In genomic region chr15:103042209-103042608, GRCm38 (mm10) we compare ENCODE assay signal across 21 mouse cellular contexts. TPM values are rescaled to one million over a fixed set of nuclear protein-coding genes. Genes with fewer than 3 reads are reported as not detected.
A peak's percentile ranks its signal among the peaks of the same experiment; 100 is the strongest.
DNase-seq lines count a peak whose midpoint lies in the region; ATAC-seq lines count a peak whose summit lies in the region.
"Had no signal": no experiment of that assay in that cellular context is flagged by ENCODE, and none has a peak within 500 bp of the region (broad histone marks: within the 10 kb centered on the region; RNA-seq: fewer than 3 reads in every experiment).

No protein-coding gene starts in this region.

- H3K27ac ChIP-seq in kidney, embryonic 16.5 days (ENCODE audit: low read length): no peak overlapping the region
- H3K27ac ChIP-seq in hindbrain, embryonic 13.5 days: peak overlapping the region; percentile 97
- H3K27ac ChIP-seq in stomach, embryonic 16.5 days (ENCODE audit: low read length): peak overlapping the region; percentile 79
- H3K27ac ChIP-seq in forebrain, embryonic 13.5 days: no peak overlapping the region
- no peak overlapping the region for H3K27ac ChIP-seq in midbrain, embryonic 11.5 days (ENCODE audit: low read depth, low read length)
- H3K27ac ChIP-seq: embryonic facial prominence, embryonic 13.5 days; forebrain, embryonic 15.5 days; heart, adult 2 months; intestine, embryonic 15.5 days had no signal

- no peak overlapping the region for H3K9ac ChIP-seq in kidney, embryonic 16.5 days (replicated peaks; ENCODE audit: low read length)
- H3K9ac ChIP-seq in hindbrain, embryonic 13.5 days: 0 out of 2 replicates have a peak overlapping the region, but pooled peaks have one; percentile 9
- no peak overlapping the region for H3K9ac ChIP-seq in stomach, embryonic 16.5 days (ENCODE audit: low read length)
- no peak overlapping the region for H3K9ac ChIP-seq in forebrain, embryonic 13.5 days
- H3K9ac ChIP-seq in midbrain, embryonic 11.5 days (ENCODE audit: low read length): no peak overlapping the region
- H3K9ac ChIP-seq: embryonic facial prominence, embryonic 13.5 days; forebrain, embryonic 15.5 days; intestine, embryonic 15.5 days had no signal

- DNase-seq in kidney, adult 8-10 months: peak; percentile 19 to 31
- DNase-seq in kidney, postnatal 14 days: peak; percentile 35
- no peak for DNase-seq in midbrain, embryonic 11.5 days (ENCODE audit: low spot score, missing footprints)
- DNase-seq: cerebellum, adult 2 months; cerebellum, postnatal 36 days; gastrocnemius, postnatal 25 days; heart, adult 2 months; heart, postnatal 36 days; liver; lung, postnatal 10 days had no signal

- peaks cover 54% of the 10 kb centered on the region for H3K4me1 ChIP-seq in kidney, embryonic 16.5 days (ENCODE audit: insufficient read depth, low read length)
- H3K4me1 ChIP-seq in hindbrain, embryonic 13.5 days (replicated peaks): peaks cover 46% of the 10 kb centered on the region
- peaks cover 32% of the 10 kb centered on the region for H3K4me1 ChIP-seq in stomach, embryonic 16.5 days (ENCODE audit: control insufficient read depth, insufficient read depth, low read length)
- H3K4me1 ChIP-seq in forebrain, embryonic 13.5 days: no peaks in the 10 kb centered on the region
- no peaks in the 10 kb centered on the region for H3K4me1 ChIP-seq in midbrain, embryonic 11.5 days (ENCODE audit: control insufficient read depth, insufficient read depth, low read length)
- H3K4me1 ChIP-seq: forebrain, embryonic 15.5 days had no signal

- H3K9me3 ChIP-seq in kidney, embryonic 16.5 days (ENCODE audit: low read length): no peaks in the 10 kb centered on the region
- no peaks in the 10 kb centered on the region for H3K9me3 ChIP-seq in hindbrain, embryonic 13.5 days
- H3K9me3 ChIP-seq in stomach, embryonic 16.5 days (replicated peaks; ENCODE audit: control insufficient read depth, low read length): no peaks in the 10 kb centered on the region
- H3K9me3 ChIP-seq in forebrain, embryonic 13.5 days (replicated peaks): no peaks in the 10 kb centered on the region
- H3K9me3 ChIP-seq in midbrain, embryonic 11.5 days (ENCODE audit: control insufficient read depth, low read length): no peaks in the 10 kb centered on the region
- H3K9me3 ChIP-seq: embryonic facial prominence, embryonic 13.5 days; forebrain, embryonic 15.5 days; intestine, embryonic 15.5 days had no signal

- H3K4me2 ChIP-seq in kidney, embryonic 16.5 days (replicated peaks; ENCODE audit: low read depth, low read length): no peak overlapping the region
- H3K4me2 ChIP-seq in hindbrain, embryonic 13.5 days: peak overlapping the region; percentile 25
- H3K4me2 ChIP-seq in stomach, embryonic 16.5 days (ENCODE audit: low read depth, low read length): no peak overlapping the region
- no peak overlapping the region for H3K4me2 ChIP-seq in forebrain, embryonic 13.5 days
- H3K4me2 ChIP-seq in midbrain, embryonic 11.5 days: no peak overlapping the region
- H3K4me2 ChIP-seq: embryonic facial prominence, embryonic 13.5 days; forebrain, embryonic 15.5 days; intestine, embryonic 15.5 days had no signal

- H3K36me3 ChIP-seq in kidney, embryonic 16.5 days (ENCODE audit: insufficient read depth, low read length): no peaks in the 10 kb centered on the region
- no peaks in the 10 kb centered on the region for H3K36me3 ChIP-seq in hindbrain, embryonic 13.5 days
- H3K36me3 ChIP-seq in stomach, embryonic 16.5 days (ENCODE audit: control insufficient read depth, insufficient read depth, low read length): no peaks in the 10 kb centered on the region
- H3K36me3 ChIP-seq in forebrain, embryonic 13.5 days (ENCODE audit: poor library complexity, severe bottlenecking): no peaks in the 10 kb centered on the region
- H3K36me3 ChIP-seq in midbrain, embryonic 11.5 days (ENCODE audit: control insufficient read depth, insufficient read depth, low read length): no peaks in the 10 kb centered on the region
- H3K36me3 ChIP-seq: embryonic facial prominence, embryonic 13.5 days; forebrain, embryonic 15.5 days; intestine, embryonic 15.5 days had no signal

- WGBS in kidney, embryonic 16.5 days: 12% methylated on average over 1 of the region's 1 CpGs
- WGBS in hindbrain, embryonic 13.5 days: 0% methylated on average over 1 of the region's 1 CpGs
- 15% methylated on average over 1 of the region's 1 CpGs for WGBS in stomach, embryonic 16.5 days
- 0% methylated on average over 1 of the region's 1 CpGs for WGBS in forebrain, embryonic 13.5 days
- WGBS in midbrain, embryonic 11.5 days: 0% methylated on average over 1 of the region's 1 CpGs

- H3K4me3 ChIP-seq in kidney, embryonic 16.5 days (ENCODE audit: low read length): no peak overlapping the region
- H3K4me3 ChIP-seq in hindbrain, embryonic 13.5 days: no peak overlapping the region
- no peak overlapping the region for H3K4me3 ChIP-seq in stomach, embryonic 16.5 days (replicated peaks; ENCODE audit: low read length)
- no peak overlapping the region for H3K4me3 ChIP-seq in forebrain, embryonic 13.5 days
- H3K4me3 ChIP-seq in midbrain, embryonic 11.5 days (ENCODE audit: low read depth, low read length): no peak overlapping the region
- H3K4me3 ChIP-seq: embryonic facial prominence, embryonic 13.5 days; forebrain, embryonic 15.5 days; heart, adult 2 months; intestine, embryonic 15.5 days had no signal

- ATAC-seq in kidney, embryonic 16.5 days (ENCODE audit: low FRiP score, low TSS enrichment): no peak
- ATAC-seq in hindbrain, embryonic 13.5 days (ENCODE audit: low FRiP score): no peak
- no peak for ATAC-seq in stomach, embryonic 16.5 days (ENCODE audit: insufficient read depth, low FRiP score)
- ATAC-seq in forebrain, embryonic 13.5 days: no peak
- ATAC-seq in midbrain, embryonic 11.5 days (ENCODE audit: low FRiP score): no peak
- ATAC-seq: forebrain, embryonic 15.5 days; intestine, embryonic 15.5 days; midbrain, embryonic 16.5 days had no signal

- H3K27me3 ChIP-seq in kidney, embryonic 16.5 days (ENCODE audit: insufficient read depth, low read length): peaks cover 17% of the 10 kb centered on the region
- H3K27me3 ChIP-seq in hindbrain, embryonic 13.5 days: peaks cover 87% of the 10 kb centered on the region
- no peaks in the 10 kb centered on the region for H3K27me3 ChIP-seq in stomach, embryonic 16.5 days (ENCODE audit: control insufficient read depth, insufficient read depth, low read length)
- H3K27me3 ChIP-seq in forebrain, embryonic 13.5 days: peaks cover 97% of the 10 kb centered on the region
- H3K27me3 ChIP-seq in midbrain, embryonic 11.5 days (ENCODE audit: control insufficient read depth, insufficient read depth, low read length): peaks cover 88% of the 10 kb centered on the region

RNA-seq across cellular contexts. Expression of gene Hoxc4, which starts 23.5 kb away (rescaled TPM):
- polyA plus RNA-seq in kidney, embryonic 16.5 days (2015; fragmentation: Nextera tagmentation; extraction: Ambion mirVana): 6.9 and 8.6 TPM in 2 replicates
- 76.2 and 86.9 TPM in 2 replicates for polyA plus RNA-seq in hindbrain, embryonic 13.5 days (2015; fragmentation: Nextera tagmentation; extraction: Ambion mirVana)
- 19.0 and 20.0 TPM in 2 replicates for polyA plus RNA-seq in stomach, embryonic 16.5 days (2015; fragmentation: Nextera tagmentation; extraction: Ambion mirVana)
- not detected in 2 replicates for polyA plus RNA-seq in forebrain, embryonic 13.5 days (2015; fragmentation: Nextera tagmentation; extraction: Ambion mirVana)
- not detected in 2 replicates for polyA plus RNA-seq in midbrain, embryonic 11.5 days (2014; fragmentation: Nextera tagmentation; extraction: Ambion mirVana)
- polyA plus RNA-seq: forebrain, embryonic 15.5 days; midbrain, embryonic 16.5 days had no signal

RNA-seq across cellular contexts. Expression of gene Hoxc6, which starts 44.2 kb away (rescaled TPM):
- 7.6 and 11.0 TPM in 2 replicates for polyA plus RNA-seq in kidney, embryonic 16.5 days (2015; fragmentation: Nextera tagmentation; extraction: Ambion mirVana)
- polyA plus RNA-seq in hindbrain, embryonic 13.5 days (2015; fragmentation: Nextera tagmentation; extraction: Ambion mirVana): 5.3 and 9.1 TPM in 2 replicates
- polyA plus RNA-seq in stomach, embryonic 16.5 days (2015; fragmentation: Nextera tagmentation; extraction: Ambion mirVana): 3.3 and 3.8 TPM in 2 replicates
- not detected in 2 replicates for polyA plus RNA-seq in forebrain, embryonic 13.5 days (2015; fragmentation: Nextera tagmentation; extraction: Ambion mirVana)
- not detected in 2 replicates for polyA plus RNA-seq in midbrain, embryonic 11.5 days (2014; fragmentation: Nextera tagmentation; extraction: Ambion mirVana)
- polyA plus RNA-seq: embryonic facial prominence, embryonic 13.5 days; forebrain, embryonic 15.5 days; heart, adult 2 months; liver, embryonic 16.5 days; midbrain, embryonic 16.5 days; thymus, postnatal 0 days had no signal

RNA-seq across cellular contexts. Expression of gene Hoxc8, which starts 51.8 kb away (rescaled TPM):
- polyA plus RNA-seq in kidney, embryonic 16.5 days (2015; fragmentation: Nextera tagmentation; extraction: Ambion mirVana): 6.6 and 9.2 TPM in 2 replicates
- polyA plus RNA-seq in hindbrain, embryonic 13.5 days (2015; fragmentation: Nextera tagmentation; extraction: Ambion mirVana): 0.50 and 1.5 TPM in 2 replicates
- polyA plus RNA-seq in stomach, embryonic 16.5 days (2015; fragmentation: Nextera tagmentation; extraction: Ambion mirVana): 2.0 and 2.5 TPM in 2 replicates
- polyA plus RNA-seq in forebrain, embryonic 13.5 days (2015; fragmentation: Nextera tagmentation; extraction: Ambion mirVana): not detected in 2 replicates
- not detected in 2 replicates for polyA plus RNA-seq in midbrain, embryonic 11.5 days (2014; fragmentation: Nextera tagmentation; extraction: Ambion mirVana)
- polyA plus RNA-seq: cerebellum, adult 2 months; embryonic facial prominence, embryonic 13.5 days; forebrain, embryonic 15.5 days; heart, adult 2 months; heart, embryonic 14.5 days; liver, embryonic 16.5 days; midbrain, embryonic 16.5 days; thymus, postnatal 0 days had no signal

Comparison
In these comparisons a context has a peak if more than half of its experiments do, and no peak if none do; other contexts are left out.
1. H3K27ac ChIP-seq: peak in hindbrain, embryonic 13.5 days (single experiment) and stomach, embryonic 16.5 days (single experiment); none in kidney, embryonic 16.5 days (single experiment), forebrain, embryonic 13.5 days (single experiment) and midbrain, embryonic 11.5 days (single experiment).